Mouse (Mus musculus): ENCODE results near the gene Polk.

Gene Polk

DNA sequence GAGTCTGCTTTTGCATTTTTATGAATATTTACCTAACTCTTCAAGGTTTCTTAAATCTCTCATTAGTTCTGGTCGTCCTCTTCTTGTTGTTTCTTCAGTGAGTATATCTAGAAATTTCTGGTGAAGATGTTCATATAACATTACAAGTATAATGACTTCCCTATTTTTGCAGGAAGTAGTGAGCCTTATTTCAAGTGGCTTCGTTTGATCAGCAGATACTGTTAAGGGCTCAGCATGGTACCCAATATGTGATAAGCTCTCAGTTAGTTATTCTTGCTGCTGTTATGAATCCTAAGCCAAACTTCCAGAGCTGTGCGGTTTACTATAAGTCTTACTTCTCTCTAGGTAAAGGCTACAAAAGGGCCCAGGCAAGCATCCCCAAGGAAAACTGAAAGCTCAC lies 12.8 kb downstream of the Polk start:
- in situ Hi-C loops (cut with MseI, MboI) = no loop called here

DNA sequence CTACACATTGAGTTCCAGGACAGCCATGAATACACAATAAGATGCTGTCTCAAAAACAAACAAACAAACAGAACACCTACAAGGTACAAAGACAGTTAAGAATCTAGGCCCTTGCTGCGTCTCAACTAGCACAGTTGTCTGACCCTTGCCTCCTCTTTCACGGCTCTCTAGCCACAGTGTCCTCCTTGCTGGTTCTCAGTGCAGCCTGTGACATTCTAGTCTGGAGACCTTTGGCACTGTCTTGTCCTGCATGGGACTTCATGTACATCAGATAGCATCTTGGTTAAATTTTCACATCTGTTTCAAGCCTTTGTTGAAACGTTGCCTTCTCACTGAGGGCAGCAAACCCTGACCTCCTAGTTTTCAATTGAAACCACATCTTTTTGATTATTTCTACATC lies 13.6 kb downstream of the Polk start:
- in situ Hi-C loops (cut with MseI, MboI) = no loop called here

DNA sequence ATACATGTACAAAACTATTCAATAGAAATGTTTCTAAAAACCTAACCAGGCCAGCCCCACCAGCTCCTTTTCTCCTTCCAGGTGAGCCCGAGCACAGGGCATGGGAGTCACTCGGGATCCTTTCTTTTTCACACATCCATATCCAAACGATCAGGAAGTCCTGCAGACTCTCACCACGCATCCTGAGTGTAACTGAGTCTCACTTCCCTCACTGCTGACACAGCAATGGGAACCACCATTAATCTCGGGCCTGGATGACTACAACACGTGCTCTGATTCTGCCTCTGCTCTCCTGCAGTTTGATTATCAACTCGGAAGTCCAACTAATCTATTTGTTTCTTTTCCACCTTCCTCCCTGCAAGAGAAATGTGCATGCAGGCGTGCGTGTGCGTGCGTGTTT lies 14.5 kb downstream of the Polk start:
- in situ Hi-C loops (cut with MseI, MboI) = no loop called here

GRCm38 (mm10) chr13:96527022-96527421 lies 15.4 kb downstream of the Polk start:
- in situ Hi-C loops (cut with MseI, MboI) = no loop called here

- in situ Hi-C loops (cut with MseI, MboI) = no loop called here
These were observed 21.1 kb downstream of the Polk start for GRCm38 (mm10) chr13:96521294-96521693.

DNA sequence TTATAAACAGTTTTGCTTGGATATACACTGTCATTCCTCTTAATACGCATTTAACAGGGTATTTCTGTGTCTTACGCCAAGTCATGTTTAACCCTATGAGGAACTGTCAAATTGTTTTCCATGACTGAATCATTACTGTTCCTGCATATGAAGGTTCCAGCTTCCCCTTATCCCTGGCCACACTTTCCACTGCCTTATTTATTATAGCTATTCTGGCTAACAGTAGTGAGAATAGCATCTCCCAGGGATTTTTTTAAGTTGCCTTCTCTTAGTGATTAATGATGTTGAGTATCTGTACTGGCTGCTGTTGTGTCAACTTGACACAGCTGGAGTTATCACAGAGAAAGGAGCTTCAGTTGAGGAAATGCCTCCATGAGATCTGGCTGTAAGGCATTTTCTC lies 25.0 kb downstream of the Polk start:
- in situ Hi-C loops (cut with MseI, MboI) = no loop called here

- in situ Hi-C loops (cut with MseI, MboI) = no loop called here
These were observed 26.1 kb downstream of the Polk start for GRCm38 (mm10) chr13:96516249-96516648.

- in situ Hi-C loops (cut with MseI, MboI) = no loop called here
These were observed 28.0 kb downstream of the Polk start for GRCm38 (mm10) chr13:96514154-96514942.

DNA sequence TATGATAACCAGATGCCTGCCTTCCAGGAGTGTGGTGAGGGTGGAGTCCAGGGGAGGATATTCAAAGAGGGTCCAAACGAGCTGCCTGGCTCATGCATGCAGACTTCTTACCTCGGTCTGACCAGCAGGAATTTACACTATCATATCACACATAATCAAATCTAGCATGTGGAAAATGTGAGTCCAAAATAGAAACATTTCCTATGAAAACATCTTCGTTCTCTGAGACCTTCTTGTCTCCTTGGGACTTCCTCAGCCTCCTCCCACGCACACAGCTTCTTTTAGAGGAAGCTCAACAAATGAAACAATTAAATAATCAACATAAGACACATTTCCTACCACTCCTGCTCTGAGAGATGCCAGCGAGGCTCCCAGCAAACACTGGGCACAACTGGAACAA lies 30.5 kb downstream of the Polk start:
- in situ Hi-C loops (cut with MseI, MboI) = no loop called here

GRCm38 (mm10) chr13:96511262-96511661 lies 31.1 kb downstream of the Polk start:
- in situ Hi-C loops (cut with MseI, MboI) = no loop called here

DNA sequence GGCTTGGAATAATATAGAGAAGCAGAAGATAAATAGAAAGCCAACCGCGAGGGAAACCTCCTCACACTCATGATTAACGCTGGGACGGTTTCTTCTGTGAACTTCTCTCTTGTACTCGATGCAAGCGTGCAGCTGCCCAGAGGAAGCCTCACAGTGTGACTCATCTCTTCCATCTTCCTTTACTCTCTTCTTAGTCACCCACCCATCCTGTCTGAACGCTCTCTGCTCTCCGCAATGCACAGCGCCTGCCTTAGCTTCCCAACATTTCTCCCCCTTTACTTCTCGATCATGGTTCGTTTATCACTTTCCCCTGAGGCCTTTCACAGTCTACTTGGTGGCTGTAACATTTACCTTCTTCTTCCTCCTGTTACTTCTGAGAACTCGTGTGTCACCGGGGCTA lies 31.7 kb downstream of the Polk start:
- in situ Hi-C loops (cut with MseI, MboI) = no loop called here

GRCm38 (mm10) chr13:96507541-96507940 lies 34.8 kb downstream of the Polk start:
- in situ Hi-C loops (cut with MseI, MboI) = no loop called here

DNA sequence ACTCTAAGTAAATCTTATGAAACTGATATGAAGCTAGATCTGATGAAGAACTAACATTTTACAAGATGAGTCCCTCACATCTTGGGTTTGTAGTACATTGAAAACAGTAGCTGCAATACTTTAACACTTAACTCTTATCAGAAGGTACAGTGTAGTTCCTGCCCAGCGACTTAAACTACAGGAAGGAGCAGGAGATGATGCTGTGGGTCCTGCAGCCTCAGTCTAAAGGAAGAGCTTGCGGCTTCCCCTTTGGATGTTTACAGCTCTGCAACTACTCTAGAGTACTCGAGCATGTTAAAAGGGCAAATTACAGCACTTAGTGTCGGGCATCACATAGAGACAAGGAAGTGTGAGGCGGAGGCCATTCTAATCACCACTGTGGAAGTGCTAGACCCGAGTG lies 36.1 kb downstream of the Polk start:
- in situ Hi-C loops (cut with MseI, MboI) = no loop called here

DNA sequence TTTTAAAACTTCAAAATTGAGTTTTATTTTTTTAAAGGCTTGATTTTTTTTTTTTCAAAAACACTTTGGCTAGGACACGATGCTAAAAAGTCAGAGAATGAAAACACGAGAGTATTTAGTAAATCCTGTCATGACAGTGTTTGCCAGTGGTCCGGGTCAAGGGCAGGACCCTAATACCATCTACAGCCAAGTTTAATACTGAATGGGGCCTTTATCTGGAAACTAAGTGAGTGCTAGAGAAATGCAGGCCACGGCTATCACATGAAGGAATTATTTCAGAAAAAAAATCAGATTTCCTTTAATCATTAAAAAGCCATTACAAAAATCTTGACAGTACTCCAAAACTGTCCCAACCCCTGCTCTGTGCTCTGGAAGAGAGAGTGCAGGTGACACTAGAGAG lies 36.7 kb downstream of the Polk start:
- in situ Hi-C loops (cut with MseI, MboI) = no loop called here

GRCm38 (mm10) chr13:96499891-96500290 lies 42.5 kb downstream of the Polk start:
- in situ Hi-C loops (cut with MseI, MboI) = no loop called here

DNA sequence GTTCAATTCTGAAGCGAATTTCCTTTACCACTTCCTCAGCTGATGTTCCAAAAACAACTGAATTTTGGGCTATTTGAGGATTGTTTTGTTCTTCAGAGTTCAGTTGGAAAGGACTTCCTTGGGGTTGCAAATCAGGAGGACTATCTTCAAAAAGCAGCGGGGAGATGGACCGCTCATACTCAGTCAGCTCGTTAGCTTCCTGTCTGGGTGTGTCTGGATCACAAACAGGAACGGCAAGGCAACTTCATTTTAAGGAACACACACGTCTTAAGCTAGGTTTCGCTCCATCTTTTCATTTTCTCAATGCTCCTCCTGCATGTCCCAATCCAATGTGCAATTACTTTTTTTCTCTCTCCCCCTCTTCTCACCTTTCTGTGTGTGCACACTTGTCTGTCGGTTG lies 45.7 kb downstream of the Polk start:
- in situ Hi-C loops (cut with MseI, MboI) = no loop called here

DNA sequence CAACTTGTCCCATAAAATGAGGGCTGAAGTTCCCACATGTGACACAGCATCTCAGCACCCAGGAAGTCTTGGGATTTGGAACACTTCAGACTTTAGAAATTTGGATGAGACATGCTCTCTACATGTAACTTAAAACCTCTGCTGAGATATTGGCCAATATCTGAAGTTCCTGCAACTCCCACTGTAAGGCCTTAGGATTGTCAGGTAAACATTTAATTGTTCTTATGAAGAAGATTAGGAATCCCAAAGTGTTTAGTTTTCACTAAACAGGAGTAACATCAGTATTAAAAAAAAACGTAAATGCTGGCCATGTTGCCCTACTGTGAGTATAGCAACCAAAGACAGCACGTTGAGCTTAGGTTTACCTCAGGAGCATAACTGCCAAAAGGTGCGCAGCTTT lies 51.9 kb downstream of the Polk start, which contains the start of gene Gm17622:
Gene Gm17622, plus strand, starts transcription at position 301 of the 400 bp plus-strand sequence.
- in situ Hi-C loops (cut with MseI, MboI) = no loop called here

- in situ Hi-C loops (cut with MseI, MboI) = no loop called here
These were observed 54.4 kb downstream of the Polk start for GRCm38 (mm10) chr13:96487968-96488367.

GRCm38 (mm10) chr13:96487230-96487629 lies 55.1 kb downstream of the Polk start:
- in situ Hi-C loops (cut with MseI, MboI) = no loop called here

DNA sequence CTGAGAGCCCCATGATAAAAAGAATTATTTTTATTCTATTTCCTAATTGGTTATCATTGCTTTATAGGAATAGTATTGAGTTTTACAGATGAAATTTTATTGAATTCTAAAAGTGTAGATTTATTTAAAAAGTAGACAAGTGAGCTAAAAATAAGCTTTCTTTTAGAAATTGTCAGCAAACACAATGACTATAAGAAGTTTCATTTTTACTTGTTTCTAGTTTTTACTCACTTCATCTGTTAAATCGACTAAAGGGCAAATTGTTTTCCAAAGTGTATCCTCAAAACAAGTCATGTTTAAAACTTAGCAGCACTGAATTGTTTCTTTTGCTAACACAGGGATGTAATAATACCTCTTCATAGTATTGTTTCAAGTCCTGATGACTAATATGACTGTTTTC lies 63.4 kb downstream of the Polk start:
- in situ Hi-C loops (cut with MseI, MboI) = no loop called here

DNA sequence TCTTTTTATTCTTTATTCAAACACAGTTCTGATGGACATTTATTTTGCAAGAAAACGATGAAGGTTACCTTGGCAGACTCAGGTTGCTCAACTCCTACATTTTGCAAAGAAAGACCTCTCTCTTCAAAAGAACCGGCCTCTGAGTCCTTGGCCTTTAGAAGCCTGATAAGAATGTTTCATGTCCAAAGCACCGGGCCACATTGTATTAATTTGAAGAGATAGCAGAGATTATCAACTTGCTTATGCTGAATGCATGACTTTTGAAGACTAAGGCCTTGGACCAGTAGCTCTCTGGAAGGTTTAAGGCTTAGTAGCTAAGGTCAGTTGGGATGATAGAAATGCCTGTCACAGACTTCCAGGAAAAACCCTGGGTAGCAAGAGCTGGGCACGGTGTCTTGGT lies 65.2 kb downstream of the Polk start:
- in situ Hi-C loops (cut with MseI, MboI) = no loop called here

DNA sequence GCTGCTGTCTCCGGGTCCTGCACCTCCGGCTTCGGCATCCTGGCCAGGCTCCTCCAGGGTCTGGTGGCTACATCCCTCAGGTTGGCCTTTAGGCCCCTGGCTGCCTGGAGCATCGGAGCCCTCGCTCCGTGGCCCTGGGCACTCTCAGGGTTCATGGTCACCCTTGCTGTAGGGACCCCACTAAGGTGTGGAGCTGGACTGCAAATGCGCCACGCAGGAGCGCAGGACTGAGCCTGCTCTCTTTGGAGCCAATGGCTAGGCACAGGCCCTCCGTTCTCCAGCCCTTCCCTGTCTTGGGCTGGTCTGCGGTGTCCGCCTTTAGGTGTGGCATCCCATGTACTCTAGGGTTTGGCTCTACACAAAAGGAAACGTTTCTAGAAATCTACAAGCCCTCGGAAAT lies 71.4 kb downstream of the Polk start, which contains the start of gene Ankdd1b:
Gene Ankdd1b, minus strand, starts transcription at position 242 of the 400 bp plus-strand sequence.
- in situ Hi-C loops (cut with MseI, MboI) = no loop called here

GRCm38 (mm10) chr13:96470556-96470955 lies 71.8 kb downstream of the Polk start:
- in situ Hi-C loops (cut with MseI, MboI) = no loop called here

DNA sequence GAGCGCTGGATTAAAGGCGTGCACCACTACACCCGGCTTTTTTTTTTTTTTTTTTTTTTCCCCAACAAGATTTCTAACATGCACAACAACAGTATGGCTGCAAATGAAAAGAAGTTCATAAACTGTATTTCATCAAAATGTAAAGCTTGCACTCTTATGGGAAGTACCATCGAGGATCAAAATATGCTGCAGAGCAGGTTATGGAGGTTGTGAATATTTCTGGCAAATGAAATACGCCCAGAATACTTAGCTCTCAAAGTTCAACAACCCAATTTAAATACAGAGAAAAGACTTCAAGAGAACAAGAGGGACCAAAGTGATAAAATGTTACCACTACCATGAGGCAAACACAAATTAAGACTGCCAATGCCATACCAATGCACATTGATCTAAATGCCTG lies 73.7 kb downstream of the Polk start:
- in situ Hi-C loops (cut with MseI, MboI) = no loop called here
